Mouse (Mus musculus) heart, adult 2 months (tissue): ENCODE measurements around the gene Gm10491. TPM values are rescaled to one million over a fixed set of nuclear protein-coding genes. Genes with fewer than 3 reads are reported as not detected.

Experiments
- DNase-seq, 2 experiments: peaks; one replicate each; pipeline ENCODE4 v3.0.0; 2021
- H3K27ac ChIP-seq: fragments of 200-600 bp; 2 replicates; pipeline ENCODE4 v1.8.1; 2022
- H3K27me3 ChIP-seq: fragments of 200-500 bp; 2 replicates; pipeline ENCODE4 v1.6.1; 2012; ENCODE audit warnings: mild to moderate bottlenecking, low read length, inconsistent platforms, mixed read lengths; ENCODE audit not compliant: control insufficient read depth, insufficient read depth
- H3K36me3 ChIP-seq: fragments of 200-500 bp; 2 replicates; pipeline ENCODE4 v1.6.1; 2012; ENCODE audit warnings: low read length, inconsistent platforms; ENCODE audit not compliant: control insufficient read depth, insufficient read depth
- H3K4me1 ChIP-seq: fragments of 200-500 bp; 2 replicates; pipeline ENCODE4 v1.6.1; 2011; ENCODE audit warnings: low read length; ENCODE audit not compliant: control insufficient read depth, insufficient read depth
- H3K4me3 ChIP-seq: fragments of 200-600 bp; 2 replicates; pipeline ENCODE4 v1.8.1; 2022
- H3K79me2 ChIP-seq: fragments of 200-500 bp; replicated peaks from 2 replicates; pipeline ENCODE4 v1.6.1; 2012; ENCODE audit warnings: mild to moderate bottlenecking, inconsistent platforms, low read length, moderate library complexity, mixed read lengths; ENCODE audit not compliant: control insufficient read depth, insufficient read depth
- H3K9ac ChIP-seq: fragments of 200-500 bp; 2 replicates; pipeline ENCODE4 v1.6.1; 2012; ENCODE audit warnings: low read depth, mild to moderate bottlenecking, control low read depth, inconsistent platforms, low read length, mixed read lengths
- CTCF ChIP-seq: fragments of 200-600 bp; IDR thresholded peaks from 2 replicates; pipeline ENCODE4 v1.8.1; 2022; ENCODE audit warnings: antibody characterized with exemption, mild to moderate bottlenecking, moderate library complexity
- EP300 ChIP-seq: fragments of 200-500 bp; IDR thresholded peaks from 2 replicates; pipeline ENCODE4 v1.6.1; 2011; ENCODE audit warnings: low read depth, low read length, control low read depth; ENCODE audit not compliant: insufficient read depth
- POLR2A ChIP-seq: fragments of 200-500 bp; IDR thresholded peaks from 2 replicates; pipeline ENCODE4 v1.6.1; 2011; ENCODE audit warnings: mild to moderate bottlenecking, low read depth, low read length, control low read depth; ENCODE audit not compliant: insufficient read depth
- WGBS: fragments of 180-500 bp; shearing (Covaris S2); methylation state at CpG from one replicate; pipeline ENCODE4 v1.1.7; 2018; 5-methylcytosine and 5-hydroxymethylcytosine counted together
- intact Hi-C: fragments of 180-260 bp; cut with DNase I; formaldehyde crosslinking; loops from one replicate; pipeline ENCODE4 v1.15.1; 2025
- polyA plus RNA-seq: library from polyadenylated mRNA; depleted of rRNA; stranded (reverse); fragments of >200 nt; gene quantifications from 2 replicates; pipeline ENCODE4 v1.2.3, GENCODE M21; 2012; rRNA removed
- total RNA-seq, 2 experiments: library from RNA; stranded (reverse); gene quantifications; 2 replicates each; pipeline ENCODE4 v1.2.3; 2021

Gene Gm10491
- total and polyA plus RNA-seq, 3 experiments = not detected

DNA sequence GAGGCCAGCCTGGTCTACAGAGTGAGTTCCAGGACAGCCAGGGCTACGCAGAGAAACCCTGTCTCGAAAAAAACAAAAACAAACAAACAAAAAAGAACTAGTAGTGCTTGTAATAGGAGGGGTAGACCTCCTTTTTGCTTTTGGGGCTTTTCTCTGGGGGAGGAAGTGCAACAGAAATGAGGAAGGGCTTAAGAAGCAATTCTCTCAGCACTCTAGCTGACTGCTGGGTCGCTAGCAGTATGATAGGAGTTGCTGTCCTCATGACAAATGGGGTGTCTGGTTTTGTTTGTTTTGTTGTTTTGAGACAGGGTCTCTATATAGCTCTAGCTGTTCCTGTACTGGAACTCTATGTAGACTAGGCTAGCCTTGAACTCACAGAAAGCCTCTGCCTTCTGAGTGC is 43.1 kb downstream of the Gm10491 start:
- intact Hi-C loops = no loop called here
- no peak overlapping the region for H3K4me3 ChIP-seq
- no peaks in the 10 kb centered on the region for H3K27me3 ChIP-seq
- H3K9ac ChIP-seq = no peak overlapping the region
- 79% methylated on average over 3 of the region's 3 CpGs for WGBS
- no peak for TF ChIP-seq POLR2A
- no peak for TF ChIP-seq EP300
- no peak for TF ChIP-seq CTCF
- no peak overlapping the region for H3K27ac ChIP-seq
- H3K79me2 ChIP-seq = no peaks in the 10 kb centered on the region; the same call in 1 of the 2 replicates
- no peaks in the 10 kb centered on the region for H3K4me1 ChIP-seq
- H3K36me3 ChIP-seq = no peaks in the 10 kb centered on the region
- DNase-seq = no peak

- intact Hi-C loops = no loop called here
- 67% methylated on average over 1 of the region's 1 CpGs for whole genome bisulfite sequencing
- H3K4me3 ChIP-seq = no peak overlapping the region
- H3K36me3 ChIP-seq = no peaks in the 10 kb centered on the region
- no peaks in the 10 kb centered on the region for H3K4me1 ChIP-seq
- H3K9ac ChIP-seq = no peak overlapping the region
- H3K27ac ChIP-seq = no peak overlapping the region
- TF ChIP-seq CTCF = no peak
- TF ChIP-seq EP300 = no peak
- no peak for TF ChIP-seq POLR2A
- no peak for DNase-seq
- H3K27me3 ChIP-seq = no peaks in the 10 kb centered on the region
- H3K79me2 ChIP-seq = no peaks in the 10 kb centered on the region; the same call in 1 of the 2 replicates
Observed at GRCm38 (mm10) chrX:7863181-7863580, 44.5 kb downstream of the Gm10491 start.

DNA sequence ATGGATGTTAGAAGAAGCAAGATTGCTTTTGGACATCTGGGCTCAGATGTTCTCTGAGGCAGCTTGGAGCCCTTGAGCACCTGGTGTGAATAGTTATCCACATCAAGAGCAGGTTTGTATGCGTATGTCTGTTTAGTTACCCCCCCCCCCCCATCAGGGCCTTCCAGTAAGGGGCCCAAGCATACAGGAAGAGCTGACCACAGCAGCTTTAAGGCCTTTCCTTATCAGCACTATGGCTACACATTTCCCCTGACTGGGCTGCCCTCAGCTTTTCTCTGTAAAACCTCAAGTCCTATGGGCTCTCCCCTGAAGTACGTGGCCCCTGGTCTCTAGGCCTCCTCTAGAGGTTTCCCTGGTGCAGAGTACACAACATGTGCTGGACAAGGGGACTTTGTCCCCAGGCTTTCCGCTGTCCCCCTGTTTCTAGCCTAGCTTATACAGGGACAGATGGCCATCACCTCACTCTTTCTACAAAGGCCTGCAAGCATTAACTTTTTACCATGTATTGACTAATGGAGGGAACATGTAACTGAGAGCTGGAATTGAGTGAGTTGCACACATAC is 48.4 kb downstream of the Gm10491 start:
- WGBS = 79% methylated on average over 3 of the region's 3 CpGs
- no peak for TF ChIP-seq POLR2A
- TF ChIP-seq EP300 = no peak
- TF ChIP-seq CTCF = no peak
- no peaks in the 10 kb centered on the region for H3K4me1 ChIP-seq
- no peak overlapping the region for H3K27ac ChIP-seq
- DNase-seq = no peak
- H3K9ac ChIP-seq = no peak overlapping the region
- H3K27me3 ChIP-seq = no peaks in the 10 kb centered on the region
- no peak overlapping the region for H3K4me3 ChIP-seq
- intact Hi-C loops = no loop called here
- H3K36me3 ChIP-seq = no peaks in the 10 kb centered on the region
- no peaks in the 10 kb centered on the region for H3K79me2 ChIP-seq

Other genes with a start within 250 kb of the Gm10491 start
- gene Plp2, start 236.4 kb downstream of the Gm10491 start, total RNA-seq = 10 to 100 TPM; 40.3 to 56.3 TPM
- gene Plp2, start 236.4 kb downstream of the Gm10491 start, polyA plus RNA-seq = 118 and 159 TPM in 2 replicates
- gene Magix, start 226.6 kb downstream of the Gm10491 start, total RNA-seq = 10 to 100 TPM; 23.1 to 32.5 TPM
- gene Magix, start 226.6 kb downstream of the Gm10491 start, polyA plus RNA-seq = 37.5 and 44.5 TPM in 2 replicates
- 10 to 100 TPM; 18.0 to 19.3 TPM for gene Gpkow, start 210.7 kb downstream of the Gm10491 start, total RNA-seq
- gene Gpkow, start 210.7 kb downstream of the Gm10491 start, polyA plus RNA-seq = 7.1 and 11.4 TPM in 2 replicates
- 10 to 100 TPM; 41.3 to 42.5 TPM for gene Wdr45, start 193.5 kb downstream of the Gm10491 start, total RNA-seq
- gene Wdr45, start 193.5 kb downstream of the Gm10491 start, polyA plus RNA-seq = 48.3 and 57.9 TPM in 2 replicates
- under 1 TPM in 1 of 2 experiments, not detected in 1; 0.94 TPM for gene Gm45208, start 185.6 kb downstream of the Gm10491 start, total RNA-seq
- 0.21 TPM in 1 of 2 replicates, not detected in the other for gene Gm45208, start 185.6 kb downstream of the Gm10491 start, polyA plus RNA-seq
- 1 to 10 TPM; 6.1 to 6.7 TPM for gene Praf2, start 179.4 kb downstream of the Gm10491 start, total RNA-seq
- gene Praf2, start 179.4 kb downstream of the Gm10491 start, polyA plus RNA-seq = 15.8 and 19.5 TPM in 2 replicates
- gene Ccdc120, start 156.9 kb downstream of the Gm10491 start, total RNA-seq = 1 to 10 TPM in 1 of 2 experiments, under 1 TPM in 1; 0.32 to 1.1 TPM
- 1.1 and 2.8 TPM in 2 replicates for gene Ccdc120, start 156.9 kb downstream of the Gm10491 start, polyA plus RNA-seq
- 10 to 100 TPM; 13.0 to 15.4 TPM for gene Tfe3, start 145.3 kb downstream of the Gm10491 start, total RNA-seq
- gene Tfe3, start 145.3 kb downstream of the Gm10491 start, polyA plus RNA-seq = 11.1 and 13.5 TPM in 2 replicates
- gene Gripap1, start 118.1 kb downstream of the Gm10491 start, total RNA-seq = 10 to 100 TPM; 20.8 to 24.6 TPM
- 25.3 and 38.9 TPM in 2 replicates for gene Gripap1, start 118.1 kb downstream of the Gm10491 start, polyA plus RNA-seq
- gene Kcnd1, start 85.5 kb downstream of the Gm10491 start, total RNA-seq = under 1 TPM; 0.21 to 0.27 TPM
- gene Kcnd1, start 85.5 kb downstream of the Gm10491 start, polyA plus RNA-seq = 0.59 and 1.2 TPM in 2 replicates
- gene Otud5, start 66.5 kb downstream of the Gm10491 start, total RNA-seq = 10 to 100 TPM; 20.3 to 24.5 TPM
- 16.6 and 19.1 TPM in 2 replicates for gene Otud5, start 66.5 kb downstream of the Gm10491 start, polyA plus RNA-seq
- 1 to 10 TPM; 2.6 to 4.0 TPM for gene Pim2, start 29.6 kb downstream of the Gm10491 start, total RNA-seq
- 4.7 and 5.7 TPM in 2 replicates for gene Pim2, start 29.6 kb downstream of the Gm10491 start, polyA plus RNA-seq
- 10 to 100 TPM; 14.8 to 15.0 TPM for gene Slc35a2, start 23.8 kb downstream of the Gm10491 start, total RNA-seq
- 25.2 and 31.9 TPM in 2 replicates for gene Slc35a2, start 23.8 kb downstream of the Gm10491 start, polyA plus RNA-seq
- gene Pqbp1, start 8.6 kb downstream of the Gm10491 start, total RNA-seq = 10 to 100 TPM; 20.4 to 25.1 TPM
- 30.7 and 42.6 TPM in 2 replicates for gene Pqbp1, start 8.6 kb downstream of the Gm10491 start, polyA plus RNA-seq
- 10 to 100 TPM; 43.4 to 45.0 TPM for gene Timm17b, start 8.5 kb downstream of the Gm10491 start, total RNA-seq
- gene Timm17b, start 8.5 kb downstream of the Gm10491 start, polyA plus RNA-seq = 40.2 and 45.1 TPM in 2 replicates
- gene Gm10490, start 1.7 kb upstream of the Gm10491 start, total RNA-seq = not detected
- gene Gm10490, start 1.7 kb upstream of the Gm10491 start, polyA plus RNA-seq = not detected in 2 replicates
- under 1 TPM in 1 of 2 experiments, not detected in 1; 0.16 TPM for gene Pcsk1n, start 12.0 kb upstream of the Gm10491 start, total RNA-seq
- gene Pcsk1n, start 12.0 kb upstream of the Gm10491 start, polyA plus RNA-seq = 0.18 and 0.25 TPM in 2 replicates
- gene Eras, start 20.8 kb upstream of the Gm10491 start, total RNA-seq = not detected
- gene Eras, start 20.8 kb upstream of the Gm10491 start, polyA plus RNA-seq = not detected in 2 replicates
- gene Hdac6, start 40.1 kb upstream of the Gm10491 start, total RNA-seq = 1 to 10 TPM; 7.9 to 9.6 TPM
- 14.8 and 19.8 TPM in 2 replicates for gene Hdac6, start 40.1 kb upstream of the Gm10491 start, polyA plus RNA-seq
- under 1 TPM; 0.23 to 0.27 TPM for gene Gata1, start 70.2 kb upstream of the Gm10491 start, total RNA-seq
- gene Gata1, start 70.2 kb upstream of the Gm10491 start, polyA plus RNA-seq = 0.26 and 0.43 TPM in 2 replicates
- not detected for gene Glod5, start 110.7 kb upstream of the Gm10491 start, total RNA-seq
- not detected in 2 replicates for gene Glod5, start 110.7 kb upstream of the Gm10491 start, polyA plus RNA-seq
- 1 to 10 TPM; 3.6 to 3.9 TPM for gene Suv39h1, start 166.9 kb upstream of the Gm10491 start, total RNA-seq
- gene Suv39h1, start 166.9 kb upstream of the Gm10491 start, polyA plus RNA-seq = 4.6 and 6.1 TPM in 2 replicates
- gene Was, start 182.7 kb upstream of the Gm10491 start, total RNA-seq = 1 to 10 TPM; 1.7 to 2.6 TPM
- gene Was, start 182.7 kb upstream of the Gm10491 start, polyA plus RNA-seq = 1.9 and 2.2 TPM in 2 replicates
- gene Wdr13, start 225.1 kb upstream of the Gm10491 start, total RNA-seq = 10 to 100 TPM; 35.1 to 39.6 TPM
- gene Wdr13, start 225.1 kb upstream of the Gm10491 start, polyA plus RNA-seq = 56.0 and 60.2 TPM in 2 replicates
- 10 to 100 TPM; 38.1 to 78.9 TPM for gene Rbm3, start 238.0 kb upstream of the Gm10491 start, total RNA-seq
- 44.1 and 55.3 TPM in 2 replicates for gene Rbm3, start 238.0 kb upstream of the Gm10491 start, polyA plus RNA-seq